Mouse (Mus musculus) adrenal gland, adult 10 weeks (tissue): ENCODE results near the gene Serpinf2. TPM values are rescaled to one million over a fixed set of nuclear protein-coding genes. Genes with fewer than 3 reads are reported as not detected.

Experiments used
- polyA plus RNA-seq: library from polyadenylated mRNA; stranded (reverse); fragments of 350-450 nt; fragmentation: Illumina TruSeq; extraction: RNeasy Lipid Tissue Mini Kit (QIAGEN cat#74804); gene quantifications from one replicate; pipeline ENCODE4 v1.2.3, GENCODE M21; 2014; ENCODE audit warnings: low read depth, low replicate concordance

The Serpinf2 gene
- not detected for polyA plus RNA-seq

GRCm38 (mm10) chr11:75439363-75439762 lies at the start of gene Serpinf2:
Serpinf2 (minus strand) TSS chr11:75439591.

GRCm38 (mm10) chr11:75486601-75487285 lies 47.4 kb upstream of the Serpinf2 start, which contains the start of gene Prpf8:
Prpf8 (plus strand) TSS chr11:75486816.

GRCm38 (mm10) chr11:75460844-75461742 lies 21.7 kb upstream of the Serpinf2 start, which contains the start of gene Tlcd2:
Tlcd2 (plus strand) TSS chr11:75461715.

GRCm38 (mm10) chr11:75453991-75454930 lies 14.9 kb upstream of the Serpinf2 start, which contains the start of gene Wdr81:
Wdr81 (minus strand) TSS chr11:75454717.

GRCm38 (mm10) chr11:75422013-75422792 lies 17.2 kb downstream of the Serpinf2 start, which contains the start of gene Serpinf1:
Serpinf1 (minus strand) TSS chr11:75422701.

Other genes with a start within 250 kb of the Serpinf2 start
- 0.99 TPM for gene Dph1, start 248.3 kb downstream of the Serpinf2 start, polyA plus RNA-seq
- gene Rtn4rl1, start 245.8 kb downstream of the Serpinf2 start, polyA plus RNA-seq: 15.9 TPM
- 44.3 TPM for gene Rpa1, start 91.3 kb downstream of the Serpinf2 start, polyA plus RNA-seq
- gene Smyd4, start 91.2 kb downstream of the Serpinf2 start, polyA plus RNA-seq: 5.8 TPM
- gene Serpinf1, start 16.9 kb downstream of the Serpinf2 start, polyA plus RNA-seq: 5.1 TPM
- 0.23 TPM for gene Wdr81, start 15.1 kb upstream of the Serpinf2 start, polyA plus RNA-seq
- gene Tlcd2, start 22.1 kb upstream of the Serpinf2 start, polyA plus RNA-seq: 9.5 TPM
- gene Prpf8, start 47.2 kb upstream of the Serpinf2 start, polyA plus RNA-seq: 55.2 TPM
- 0.93 TPM for gene Rilp, start 70.5 kb upstream of the Serpinf2 start, polyA plus RNA-seq
- gene Scarf1, start 73.9 kb upstream of the Serpinf2 start, polyA plus RNA-seq: not detected
- gene Slc43a2, start 92.1 kb upstream of the Serpinf2 start, polyA plus RNA-seq: 3.3 TPM
- 269 TPM for gene Pitpna, start 148.5 kb upstream of the Serpinf2 start, polyA plus RNA-seq
- gene Inpp5k, start 191.4 kb upstream of the Serpinf2 start, polyA plus RNA-seq: 61.9 TPM
- gene Myo1c, start 210.9 kb upstream of the Serpinf2 start, polyA plus RNA-seq: 16.5 TPM
- 251 TPM for gene Crk, start 239.7 kb upstream of the Serpinf2 start, polyA plus RNA-seq